Mouse (Mus musculus) MEL (cell line): Measurements from ENCODE around the gene Tspan4. TPM values are rescaled to one million over a fixed set of nuclear protein-coding genes. Genes with fewer than 3 reads are reported as not detected.

ENCODE experiments used
- DNase-seq: peaks from one replicate; pipeline ENCODE4 v3.0.0; 2011; ENCODE audit warnings: low read depth, low spot score
- H3K27ac ChIP-seq: 2 replicates; pipeline ENCODE4 v1.5.1; 2012; ENCODE audit warnings: low read depth, mild to moderate bottlenecking, control low read depth, low read length, moderate library complexity; ENCODE audit not compliant: control insufficient read depth
- H3K27me3 ChIP-seq, 2 experiments: fragments of 150-350 bp in 1 of 2; sonication (generic) in 1 of 2; 2 replicates each; pipeline ENCODE4 v1.6.1; 2012; ENCODE audit warnings: low read length in 2 of 2, mild to moderate bottlenecking in 2 of 2, improper control_type of control experiment in 1 of 2, moderate library complexity in 1 of 2; ENCODE audit not compliant: insufficient read depth in 2 of 2, control insufficient read depth in 1 of 2
- H3K36me3 ChIP-seq, 2 experiments: 2 replicates each; pipeline ENCODE4 v1.6.1; 2012 to 2014; ENCODE audit warnings: low read length in 2 of 2, improper control_type of control experiment in 1 of 2, inconsistent platforms in 1 of 2, mild to moderate bottlenecking in 1 of 2; ENCODE audit not compliant: insufficient read depth in 2 of 2, control insufficient read depth in 1 of 2
- H3K4me1 ChIP-seq, 2 experiments: fragments of 150-350 bp in 1 of 2; sonication (generic) in 1 of 2; 2 replicates each; pipeline ENCODE4 v1.6.1; 2012; ENCODE audit warnings: low read length in 2 of 2, improper control_type of control experiment in 1 of 2, mild to moderate bottlenecking in 1 of 2; ENCODE audit not compliant: insufficient read depth in 2 of 2, control insufficient read depth in 1 of 2
- H3K4me3 ChIP-seq, 2 experiments: fragments of 150-350 bp in 1 of 2; sonication (generic) in 1 of 2; 2 replicates each; pipeline ENCODE4 v1.5.1; 2012; ENCODE audit warnings: low read depth in 2 of 2, low read length in 2 of 2, mild to moderate bottlenecking in 2 of 2, moderate library complexity in 2 of 2, control low read depth in 1 of 2, improper control_type of control experiment in 1 of 2; ENCODE audit not compliant: control insufficient read depth in 1 of 2, insufficient read depth in 1 of 2
- H3K79me2 ChIP-seq: 2 replicates; pipeline ENCODE4 v1.6.1; 2012; ENCODE audit warnings: mild to moderate bottlenecking, low read length, moderate library complexity; ENCODE audit not compliant: control insufficient read depth, poor library complexity, insufficient read depth
- H3K9ac ChIP-seq: 2 replicates; pipeline ENCODE4 v1.6.1; 2012; ENCODE audit warnings: low read depth, mild to moderate bottlenecking, control low read depth, low read length, moderate library complexity; ENCODE audit not compliant: control insufficient read depth, poor library complexity, severe bottlenecking
- H3K9me3 ChIP-seq: fragments of 150-350 bp; sonication (generic); replicated peaks from 2 replicates; pipeline ENCODE4 v1.6.1; 2012; ENCODE audit warnings: mild to moderate bottlenecking, low read length, improper control_type of control experiment, moderate library complexity; ENCODE audit not compliant: insufficient read depth
- BHLHE40 ChIP-seq: IDR thresholded peaks from 2 replicates; pipeline ENCODE4 v1.6.1; 2012; ENCODE audit warnings: low read depth, mild to moderate bottlenecking, inconsistent platforms, low read length, improper control_type of control experiment, borderline replicate concordance
- CHD2 ChIP-seq: IDR thresholded peaks from 2 replicates; pipeline ENCODE4 v1.6.1; 2011; ENCODE audit warnings: low read length, improper control_type of control experiment
- CTCF ChIP-seq, 3 experiments: IDR thresholded peaks in 2 of 3; conservative IDR thresholded peaks in 1 of 3; 2 replicates each; pipeline ENCODE4 v1.5.1; 2011 to 2012; ENCODE audit warnings: low read length in 3 of 3, low read depth in 2 of 3, mild to moderate bottlenecking in 2 of 3, improper control_type of control experiment in 1 of 3, inconsistent platforms in 1 of 3, mixed read lengths in 1 of 3, moderate library complexity in 1 of 3; ENCODE audit not compliant: control insufficient read depth in 1 of 3, insufficient read depth in 1 of 3, poor library complexity in 1 of 3, severe bottlenecking in 1 of 3
- E2F4 ChIP-seq: IDR thresholded peaks from 2 replicates; pipeline ENCODE4 v1.6.1; 2011; ENCODE audit warnings: low read depth, low read length, improper control_type of control experiment, borderline replicate concordance
- ELF1 ChIP-seq: IDR thresholded peaks from 2 replicates; pipeline ENCODE4 v1.6.1; 2014; ENCODE audit warnings: low read depth, mild to moderate bottlenecking, inconsistent platforms, low read length, improper control_type of control experiment, moderate library complexity
- EP300 ChIP-seq, 2 experiments: IDR thresholded peaks; 2 replicates each; pipeline ENCODE4 v1.6.1; 2011; ENCODE audit warnings: improper control_type of control experiment in 2 of 2, low read length in 2 of 2, low read depth in 1 of 2, mild to moderate bottlenecking in 1 of 2
- ETS1 ChIP-seq: IDR thresholded peaks from 2 replicates; pipeline ENCODE4 v1.6.1; 2012; ENCODE audit warnings: low read depth, mild to moderate bottlenecking, inconsistent platforms, low read length, improper control_type of control experiment, moderate library complexity
- JUND ChIP-seq: IDR thresholded peaks from 2 replicates; pipeline ENCODE4 v1.6.1; 2011; ENCODE audit warnings: low read depth, mild to moderate bottlenecking, improper control_type of control experiment, low read length
- MAFK ChIP-seq: IDR thresholded peaks from 2 replicates; pipeline ENCODE4 v1.6.1; 2011; ENCODE audit warnings: low read depth, mild to moderate bottlenecking, low read length, improper control_type of control experiment, borderline replicate concordance
- MAZ ChIP-seq: IDR thresholded peaks from 2 replicates; pipeline ENCODE4 v1.6.1; 2012; ENCODE audit warnings: low read depth, mild to moderate bottlenecking, inconsistent platforms, low read length, improper control_type of control experiment
- MEF2A ChIP-seq: IDR thresholded peaks from 2 replicates; pipeline ENCODE4 v1.6.1; 2014; ENCODE audit warnings: low read depth, mild to moderate bottlenecking, inconsistent platforms, low read length, improper control_type of control experiment; ENCODE audit not compliant: poor library complexity, insufficient replicate concordance, severe bottlenecking; ENCODE audit errors: extremely low read depth
- MXI1 ChIP-seq: IDR thresholded peaks from 2 replicates; pipeline ENCODE4 v1.6.1; 2011; ENCODE audit warnings: mild to moderate bottlenecking, low read depth, low read length, improper control_type of control experiment
- MYB ChIP-seq: IDR thresholded peaks from 2 replicates; pipeline ENCODE4 v1.6.1; 2011; ENCODE audit warnings: mild to moderate bottlenecking, low read depth, low read length, improper control_type of control experiment
- NRF1 ChIP-seq: IDR thresholded peaks from 2 replicates; pipeline ENCODE4 v1.6.1; 2014; ENCODE audit warnings: low read depth, mild to moderate bottlenecking, inconsistent platforms, low read length, improper control_type of control experiment, moderate library complexity; ENCODE audit not compliant: poor library complexity, insufficient read depth, severe bottlenecking
- POLR2A ChIP-seq, 2 experiments: IDR thresholded peaks; 2 replicates each; pipeline ENCODE4 v1.6.1; 2011 to 2012; ENCODE audit warnings: low read length in 2 of 2, mild to moderate bottlenecking in 2 of 2, control low read depth in 1 of 2, improper control_type of control experiment in 1 of 2, low read depth in 1 of 2, moderate library complexity in 1 of 2; ENCODE audit not compliant: control insufficient read depth in 1 of 2, insufficient read depth in 1 of 2, poor library complexity in 1 of 2
- POLR2AphosphoS5 ChIP-seq: IDR thresholded peaks from 2 replicates; pipeline ENCODE4 v1.6.1; 2012; ENCODE audit warnings: low read depth, borderline replicate concordance, mild to moderate bottlenecking, inconsistent platforms, low read length, moderate library complexity, mixed read lengths
- RAD21 ChIP-seq: IDR thresholded peaks from 2 replicates; pipeline ENCODE4 v1.6.1; 2011; ENCODE audit warnings: mild to moderate bottlenecking, low read depth, low read length, improper control_type of control experiment
- RCOR1 ChIP-seq: IDR thresholded peaks from 2 replicates; pipeline ENCODE4 v1.6.1; 2012; ENCODE audit warnings: low read depth, mild to moderate bottlenecking, inconsistent platforms, low read length, improper control_type of control experiment
- SIN3A ChIP-seq: IDR thresholded peaks from 2 replicates; pipeline ENCODE4 v1.6.1; 2012; ENCODE audit warnings: low read length, improper control_type of control experiment, inconsistent platforms
- SMC3 ChIP-seq: IDR thresholded peaks from 2 replicates; pipeline ENCODE4 v1.6.1; 2011; ENCODE audit warnings: low read depth, low read length, improper control_type of control experiment
- TBP ChIP-seq: IDR thresholded peaks from 2 replicates; pipeline ENCODE4 v1.8.0; 2011; ENCODE audit warnings: low read depth, low read length, improper control_type of control experiment
- USF2 ChIP-seq, 2 experiments: IDR thresholded peaks; 2 replicates each; pipeline ENCODE4 v1.6.1; 2011 to 2012; ENCODE audit warnings: improper control_type of control experiment in 2 of 2, low read length in 2 of 2, borderline replicate concordance in 1 of 2, inconsistent platforms in 1 of 2, low read depth in 1 of 2, mild to moderate bottlenecking in 1 of 2; ENCODE audit not compliant: insufficient read depth in 1 of 2
- ZC3H11A ChIP-seq: IDR thresholded peaks from 2 replicates; pipeline ENCODE4 v1.6.1; 2012; ENCODE audit warnings: low read depth, mild to moderate bottlenecking, inconsistent platforms, low read length, improper control_type of control experiment
- ZNF384 ChIP-seq: IDR thresholded peaks from 2 replicates; pipeline ENCODE4 v1.6.1; 2012; ENCODE audit warnings: low read depth, mild to moderate bottlenecking, inconsistent platforms, low read length, improper control_type of control experiment
- polyA plus RNA-seq, 2 experiments: library from polyadenylated mRNA; stranded (reverse) in 1 of 2; unstranded in 1 of 2; fragments of >175 nt in 1 of 2; fragments of >200 nt in 1 of 2; gene quantifications; 2 replicates each; pipeline versions ENCODE4 v1.2.1 to v1.2.4; 2012; ENCODE audit warnings: low replicate concordance in 2 of 2, low read depth in 1 of 2; ENCODE audit not compliant: insufficient read length in 2 of 2, insufficient read depth in 1 of 2, missing spikeins in 1 of 2
- total RNA-seq: library from RNA; depleted of rRNA; stranded (reverse); fragments of 300-350 nt; gene quantifications from 2 replicates; pipeline ENCODE4 v1.2.3, GENCODE M21; 2012

Tspan4 gene
- total and polyA plus RNA-seq, 3 experiments, result 97.9 to 110 TPM; not detected in 1

GRCm38 (mm10) chr7:141524271-141524670, 49.2 kb downstream of the Tspan4 start:
- peaks cover 0 to 3% of the 10 kb centered on the region in 2 experiments; a peak in 2 of 4 replicates for H3K36me3 ChIP-seq
- TF ChIP-seq MAZ (no peak), E2F4 (no peak), BHLHE40 (no peak), USF2 (IDR thresholded peaks at IDR 0.05; ENCODE audit: borderline replicate concordance in 1 of 2, insufficient read depth in 1 of 2, low read depth in 1 of 2, low read length in 2 of 2) (no peak), MAFK (no peak), JUND (no peak), ELF1 (no peak), CHD2 (no peak), EP300 (IDR thresholded peaks at IDR 0.05; ENCODE audit: low read depth in 1 of 2, low read length in 2 of 2) (no peak), NRF1 (no peak), RCOR1 (no peak), ETS1 (no peak), MXI1 (no peak), MEF2A (no peak), ZNF384 (no peak)
- TF ChIP-seq, all 39 proteins: peak for 0

DNA sequence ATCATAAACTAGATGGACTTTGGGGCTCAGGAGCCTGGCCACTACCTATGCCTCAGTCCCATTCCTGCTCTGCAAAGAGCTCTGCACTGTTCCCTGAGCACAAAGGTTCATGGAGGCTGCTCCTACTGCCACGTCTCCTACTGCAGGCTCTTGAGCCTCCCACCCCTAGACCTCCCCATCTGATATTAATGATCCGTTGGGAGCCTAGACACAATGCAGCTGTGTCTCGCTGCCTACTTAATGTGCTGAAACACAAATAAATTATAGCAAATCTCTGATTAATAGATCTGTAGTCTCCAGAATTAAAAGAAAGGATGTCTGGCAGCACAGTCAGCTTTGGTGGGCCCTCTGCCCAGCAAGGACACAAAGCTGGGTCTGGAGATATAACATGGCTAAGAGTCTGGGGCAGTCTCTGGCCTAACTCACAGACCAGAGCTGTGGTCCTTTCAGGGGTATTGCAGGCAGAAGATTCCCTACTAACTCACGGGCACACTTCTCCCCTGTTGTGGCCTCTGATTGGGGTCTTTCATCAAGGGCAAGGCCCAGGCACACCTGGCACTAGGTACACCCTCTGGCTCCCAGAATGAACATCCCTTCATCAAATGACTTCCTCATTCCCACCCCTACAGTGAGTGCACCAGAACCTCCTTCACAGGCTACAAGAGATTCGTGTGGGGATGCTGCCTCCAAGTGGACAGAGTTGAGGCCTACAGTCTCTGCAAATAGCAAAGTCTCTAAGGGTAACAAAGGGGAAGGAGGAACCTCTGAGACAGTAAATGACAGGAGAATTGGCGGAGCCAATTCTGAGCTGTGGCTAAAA, 49.9 kb downstream of the Tspan4 start:
- peak; percentile 91 for DNase-seq
- peaks cover 0 to 3% of the 10 kb centered on the region in 2 experiments; a peak in 2 of 4 replicates for H3K36me3 ChIP-seq
- no peaks in the 10 kb centered on the region for H3K79me2 ChIP-seq
- TF ChIP-seq TBP (0 out of 2 replicates have a peak, but pooled peaks have one; percentile 34), JUND (no peak), ZNF384 (no peak), SIN3A (peak; percentile 60; the same call in 1 of the 2 replicates), EP300 (IDR thresholded peaks at IDR 0.05; ENCODE audit: low read depth in 1 of 2, low read length in 2 of 2) (no peak), ZC3H11A (peak; percentile 74), RAD21 (peak; percentile 98), POLR2A (IDR thresholded peaks at IDR 0.05; ENCODE audit: control insufficient read depth in 1 of 2, insufficient read depth in 1 of 2, low read depth in 1 of 2, low read length in 2 of 2, poor library complexity in 1 of 2) (no peak), E2F4 (no peak), MAZ (0 out of 2 replicates have a peak, but pooled peaks have one; percentile 21), MXI1 (no peak), MYB (no peak), POLR2AphosphoS5 (no peak), ELF1 (peak; percentile 60), USF2 (IDR thresholded peaks at IDR 0.05; ENCODE audit: borderline replicate concordance in 1 of 2, insufficient read depth in 1 of 2, low read depth in 1 of 2, low read length in 2 of 2) (no peak), CTCF (IDR thresholded peaks at IDR 0.05 in 2 of 3, conservative IDR thresholded peaks at IDR 0.05 in 1 of 3; ENCODE audit: control insufficient read depth in 1 of 3, insufficient read depth in 1 of 3, low read depth in 2 of 3, low read length in 3 of 3, poor library complexity in 1 of 3, severe bottlenecking in 1 of 3) (peak; percentile 81 to 99 (median 86)), SMC3 (peak; percentile 85)
- H3K4me1 ChIP-seq, result no peaks in the 10 kb centered on the region
- no peak overlapping the region for H3K27ac ChIP-seq
- H3K27me3 ChIP-seq, result no peaks in the 10 kb centered on the region
- no peak overlapping the region for H3K4me3 ChIP-seq
- H3K9me3 ChIP-seq, result no peaks in the 10 kb centered on the region
- H3K9ac ChIP-seq, result no peak overlapping the region

More at GRCm38 (mm10) chr7:141524271-141524670, 49.2 kb downstream of the Tspan4 start:
- H3K27ac ChIP-seq, result no peak overlapping the region
- no peaks in the 10 kb centered on the region for H3K79me2 ChIP-seq
- no peak overlapping the region for H3K4me3 ChIP-seq
- no peaks in the 10 kb centered on the region for H3K27me3 ChIP-seq
- no peak for DNase-seq
- no peaks in the 10 kb centered on the region for H3K4me1 ChIP-seq
- no peaks in the 10 kb centered on the region for H3K9me3 ChIP-seq
- no peak overlapping the region for H3K9ac ChIP-seq
